Mouse (Mus musculus) mesoderm, embryonic 11.5 days (tissue): ENCODE results near the gene Trim26.
"Not testable (repeated sequence)": the region's sequence is repeated elsewhere in the genome, so short reads cannot be mapped to it uniquely, and the experiment has no call there.

Experiments
- DNase-seq: peaks from one replicate; pipeline ENCODE4 v3.0.0-alpha.2; 2012; ENCODE audit warnings: low read depth, low spot score

The Trim26 gene

DNA sequence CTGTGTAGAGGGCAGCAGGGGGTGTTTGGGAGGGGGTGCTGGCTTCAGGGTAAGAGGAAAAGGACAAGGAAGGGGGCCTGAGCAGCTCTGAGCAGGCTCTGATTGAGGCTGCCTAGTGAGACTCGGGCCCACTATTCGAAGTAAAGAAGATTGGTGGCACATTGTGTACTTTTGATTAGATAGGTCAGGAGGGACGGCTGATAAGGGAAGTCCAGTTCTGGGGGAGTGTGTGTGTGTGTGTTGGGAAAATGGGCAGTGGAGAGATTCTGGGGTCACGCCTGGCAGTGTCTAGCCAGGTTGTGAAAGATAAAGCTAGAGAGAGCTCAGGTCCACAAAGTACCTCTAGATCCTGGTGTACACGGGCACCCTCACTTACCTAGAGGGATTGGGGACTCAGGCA, 14.7 kb downstream of the Trim26 start:
- no peak for DNase-seq

DNA sequence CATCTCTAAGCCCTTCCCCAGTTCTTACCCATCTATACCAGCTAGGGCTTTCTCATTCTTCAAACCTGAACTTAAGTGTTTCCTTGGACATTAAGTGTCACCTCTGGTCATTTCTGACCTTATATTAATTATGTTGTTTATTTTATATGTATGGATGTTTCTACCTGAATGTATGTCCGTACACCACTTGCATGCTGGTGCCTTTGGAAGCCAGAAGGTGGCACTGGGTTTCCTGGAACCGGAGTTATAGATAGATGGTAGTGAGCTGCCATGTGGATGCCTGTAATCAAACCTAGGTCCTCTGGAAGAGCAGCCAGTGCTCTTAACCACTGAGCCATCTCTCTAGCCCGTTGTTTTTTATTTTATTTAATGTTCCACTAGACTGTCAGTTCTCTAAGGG, 18.6 kb downstream of the Trim26 start:
- no peak for DNase-seq

DNA sequence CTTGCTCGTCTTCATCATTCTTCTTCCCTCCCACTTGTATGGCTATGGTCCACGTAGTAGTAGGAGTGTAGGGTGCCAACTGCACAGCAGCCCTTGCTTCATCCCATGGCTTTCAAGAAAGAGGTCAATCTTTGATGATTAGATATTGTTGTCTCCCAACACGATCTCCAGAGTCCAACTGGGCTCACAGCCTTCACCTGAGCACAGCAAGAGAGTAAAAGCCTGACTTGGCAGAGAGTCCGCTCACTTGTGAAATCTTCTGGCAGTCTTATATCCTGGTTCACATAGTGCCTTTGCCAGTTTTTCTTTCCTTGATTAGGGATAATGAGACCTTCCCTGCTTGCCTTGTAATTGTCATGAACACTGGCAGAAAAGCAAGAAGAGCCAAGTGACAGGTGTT, 19.3 kb downstream of the Trim26 start:
- no peak for DNase-seq

DNA sequence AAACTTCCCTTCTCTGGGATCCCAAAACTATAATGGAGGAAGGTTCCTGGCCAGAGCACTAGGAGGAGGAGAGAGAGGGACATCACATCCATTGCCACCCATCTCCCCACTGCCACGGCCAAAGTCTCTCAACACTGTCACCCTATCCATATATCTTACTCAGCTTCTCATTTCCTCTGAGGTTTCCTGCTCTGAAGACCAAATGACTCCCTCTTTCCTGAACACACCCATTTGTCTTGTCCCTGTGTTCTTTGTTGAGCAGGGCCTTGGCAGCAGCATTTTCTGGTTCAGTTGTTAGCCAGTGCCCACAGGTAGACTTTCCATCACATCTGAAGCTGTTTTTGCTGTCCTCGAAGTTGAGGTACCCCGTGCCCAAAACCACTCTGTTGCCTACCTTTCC, 21.2 kb downstream of the Trim26 start:
- DNase-seq = no peak

DNA sequence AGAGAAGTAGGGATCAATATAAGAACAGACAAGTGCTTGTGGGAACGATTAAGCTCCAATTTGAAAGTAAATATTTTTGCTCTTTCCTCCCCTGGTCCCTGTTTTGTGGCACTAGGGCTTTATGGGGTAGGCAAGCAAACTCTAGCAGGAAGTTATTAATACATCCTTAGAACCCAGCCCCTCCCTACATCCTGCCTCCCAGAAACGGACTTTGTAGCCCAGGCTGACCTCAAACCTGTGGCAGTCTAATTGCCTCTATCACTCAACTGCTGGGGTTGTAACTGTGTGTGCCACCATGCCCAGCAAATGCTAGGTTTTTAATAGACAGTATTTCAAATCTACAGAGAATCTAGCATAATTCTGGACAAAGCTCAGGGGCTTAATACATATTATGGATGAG, 24.7 kb downstream of the Trim26 start:
- DNase-seq = no peak

DNA sequence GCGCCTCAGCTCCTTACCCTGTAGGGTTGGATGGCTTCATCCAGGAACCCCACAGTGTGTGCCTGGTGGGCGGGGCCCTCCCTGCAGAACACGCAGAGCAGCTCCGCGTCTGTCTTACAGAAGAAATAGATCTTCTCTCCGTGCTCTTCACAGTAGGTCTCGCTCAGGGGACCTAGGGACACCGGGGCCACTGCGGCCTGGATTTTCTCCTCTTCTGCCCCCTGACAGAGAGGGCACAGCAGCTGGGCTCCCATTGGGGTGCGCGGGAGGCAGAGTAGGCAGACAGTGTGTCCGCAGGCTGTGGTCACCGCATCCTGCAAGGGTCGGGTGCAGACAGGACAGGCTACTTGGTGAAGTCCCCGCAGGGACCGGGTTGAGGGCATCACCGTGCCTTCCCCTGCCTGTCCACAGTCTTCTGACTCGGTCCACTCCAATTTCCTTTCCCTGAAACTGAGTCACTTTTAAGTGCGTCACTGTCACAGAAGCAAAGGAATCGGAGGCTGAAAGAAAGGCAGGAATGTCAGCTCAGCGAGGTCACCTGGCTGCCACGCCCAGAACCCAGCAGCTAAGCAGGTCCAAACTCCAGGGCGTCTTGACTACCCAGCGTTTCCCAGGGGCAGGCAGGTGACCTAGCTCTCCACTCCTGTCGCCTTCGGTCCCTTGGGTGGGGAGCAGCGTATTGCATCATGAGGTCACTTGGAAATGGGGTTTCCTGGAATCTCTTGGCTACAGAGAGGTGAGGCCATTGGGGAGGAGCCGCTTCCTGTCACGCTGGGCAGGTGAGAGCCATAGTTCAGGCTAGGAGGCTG, 30.0 kb downstream of the Trim26 start, which contains the start of gene Trim15:
Trim15 (minus strand) TSS at position 492 of the 809 bp plus-strand sequence.
- peak; percentile 12 for DNase-seq

DNA sequence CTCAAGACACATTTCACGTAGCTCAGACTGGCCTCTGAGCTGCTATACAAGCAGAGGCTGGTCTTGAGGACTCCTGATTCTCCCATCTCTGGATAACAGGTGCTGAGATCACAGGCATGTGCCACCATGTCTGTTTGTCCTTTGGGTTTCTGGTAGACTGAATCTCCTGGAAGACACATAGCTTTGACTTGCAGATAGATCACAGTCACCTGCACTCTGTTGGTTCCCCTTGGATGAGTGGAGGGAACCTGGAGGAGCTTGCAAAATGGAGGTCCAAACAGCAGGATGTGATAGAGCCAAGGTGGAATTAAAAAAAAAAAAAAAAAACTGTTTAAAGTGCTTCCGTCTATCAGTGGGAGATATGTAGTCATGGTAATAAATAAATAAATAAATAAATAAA, 31.9 kb downstream of the Trim26 start:
- DNase-seq = no peak

DNA sequence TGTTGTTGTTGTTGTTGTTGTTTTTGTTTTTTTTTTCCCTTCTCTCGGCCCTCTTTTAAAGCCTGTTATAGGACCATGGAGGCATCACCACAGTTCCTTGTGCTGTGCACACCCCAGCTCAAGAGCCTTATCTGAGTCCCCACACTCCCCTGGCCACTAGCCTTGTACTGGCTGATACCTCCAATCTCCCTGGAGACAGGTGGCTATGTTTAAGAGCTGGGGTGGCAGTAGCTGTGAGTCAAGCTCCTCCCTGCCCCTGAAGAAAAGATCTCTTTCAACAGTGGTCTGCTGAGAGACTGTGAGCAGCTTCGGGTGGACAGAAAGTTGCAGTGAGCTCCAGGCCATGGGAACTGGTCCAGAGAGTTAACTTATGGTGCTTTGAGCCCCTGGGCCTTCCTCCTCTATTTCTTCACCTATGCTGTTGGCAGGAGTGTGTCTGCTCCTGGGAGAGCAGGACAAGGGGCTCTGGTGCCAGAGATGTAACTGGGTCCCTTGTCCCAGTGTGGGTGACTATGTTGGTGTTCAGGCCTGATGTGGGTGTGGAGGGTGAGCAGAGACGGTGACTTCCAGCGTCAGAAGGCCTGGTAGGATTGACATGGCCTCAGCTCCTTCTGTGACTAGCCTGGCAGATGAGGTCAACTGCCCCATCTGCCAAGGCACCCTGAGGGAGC, 32.5 kb downstream of the Trim26 start, which contains the start of gene Trim10:
Trim10 (plus strand) TSS at position 291 of the 671 bp plus-strand sequence.
- no peak for DNase-seq

DNA sequence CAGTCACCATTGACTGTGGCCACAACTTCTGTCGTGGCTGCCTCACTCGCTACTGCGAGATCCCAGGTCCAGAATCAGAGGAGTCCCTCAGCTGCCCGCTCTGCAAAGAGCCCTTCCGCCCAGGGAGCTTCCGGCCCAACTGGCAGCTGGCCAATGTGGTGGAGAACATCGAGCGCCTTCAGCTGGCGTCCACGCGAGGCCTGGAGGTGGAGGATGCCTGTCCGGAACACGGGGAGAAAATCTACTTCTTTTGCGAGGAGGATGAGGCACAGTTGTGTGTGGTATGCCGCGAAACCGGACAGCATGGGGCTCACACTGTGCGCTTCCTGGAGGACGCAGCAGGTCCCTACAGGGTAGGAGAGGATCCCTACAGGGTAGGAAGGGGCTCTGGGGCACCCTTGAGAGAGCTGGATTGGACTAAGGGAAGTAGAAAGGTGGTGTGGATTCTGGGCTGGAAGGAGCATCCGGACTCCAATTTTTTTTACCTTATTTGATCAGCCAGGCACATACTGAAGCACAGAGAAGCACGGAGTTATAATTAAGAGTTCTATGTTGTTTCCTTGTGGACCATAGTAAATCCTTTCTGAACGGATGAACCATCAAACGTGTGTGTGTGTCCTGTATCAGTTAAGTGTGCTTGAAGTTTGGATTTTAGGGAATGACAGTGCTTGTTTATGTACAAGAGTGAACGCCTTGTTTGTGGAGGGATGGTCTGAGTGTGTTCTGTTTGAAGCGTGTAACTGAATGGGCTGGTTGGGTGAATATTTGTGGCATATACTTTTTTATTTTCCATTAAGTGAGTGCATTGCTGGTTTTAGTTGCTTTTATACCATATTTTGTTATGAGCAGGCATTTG, 33.2 kb downstream of the Trim26 start:
- DNase-seq = no peak

DNA sequence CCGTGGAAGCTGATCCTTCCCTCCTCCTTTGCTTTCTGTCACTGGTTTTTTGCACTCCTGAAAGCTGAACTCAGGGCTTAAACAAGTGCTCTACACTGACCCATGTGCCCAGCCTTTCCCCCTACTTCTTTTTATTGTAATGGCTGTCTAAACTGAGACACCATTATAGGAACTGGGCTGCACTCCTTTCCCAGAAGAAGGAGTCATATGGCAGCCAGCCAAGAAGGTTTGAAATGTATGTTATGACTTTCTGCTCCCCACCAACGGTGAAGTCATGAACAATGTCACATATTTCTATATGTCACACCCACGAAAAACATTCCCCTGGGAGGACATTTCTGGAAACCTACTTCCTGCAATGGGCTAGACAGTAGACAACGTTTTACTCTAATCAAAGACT, 37.7 kb downstream of the Trim26 start:
- DNase-seq = no peak

DNA sequence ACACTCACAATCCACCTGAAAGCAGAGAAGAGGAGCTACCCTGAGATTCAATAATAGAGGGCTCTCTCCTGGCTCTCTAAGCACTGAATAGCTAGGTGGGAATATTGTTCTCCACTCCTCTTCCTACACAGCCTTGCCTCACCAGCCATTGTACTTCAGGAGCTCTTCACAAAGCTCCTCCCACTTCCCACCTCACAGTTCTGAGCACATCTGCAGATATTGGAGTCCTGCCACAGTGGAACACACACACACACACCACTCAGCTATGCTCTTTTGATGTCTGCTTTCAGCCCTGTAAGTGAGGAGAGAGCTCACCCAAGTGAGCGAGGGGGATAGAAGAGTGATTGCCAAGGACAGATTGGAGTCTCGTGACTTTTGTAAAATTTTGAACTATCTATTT, 46.4 kb downstream of the Trim26 start:
- DNase-seq = no peak

DNA sequence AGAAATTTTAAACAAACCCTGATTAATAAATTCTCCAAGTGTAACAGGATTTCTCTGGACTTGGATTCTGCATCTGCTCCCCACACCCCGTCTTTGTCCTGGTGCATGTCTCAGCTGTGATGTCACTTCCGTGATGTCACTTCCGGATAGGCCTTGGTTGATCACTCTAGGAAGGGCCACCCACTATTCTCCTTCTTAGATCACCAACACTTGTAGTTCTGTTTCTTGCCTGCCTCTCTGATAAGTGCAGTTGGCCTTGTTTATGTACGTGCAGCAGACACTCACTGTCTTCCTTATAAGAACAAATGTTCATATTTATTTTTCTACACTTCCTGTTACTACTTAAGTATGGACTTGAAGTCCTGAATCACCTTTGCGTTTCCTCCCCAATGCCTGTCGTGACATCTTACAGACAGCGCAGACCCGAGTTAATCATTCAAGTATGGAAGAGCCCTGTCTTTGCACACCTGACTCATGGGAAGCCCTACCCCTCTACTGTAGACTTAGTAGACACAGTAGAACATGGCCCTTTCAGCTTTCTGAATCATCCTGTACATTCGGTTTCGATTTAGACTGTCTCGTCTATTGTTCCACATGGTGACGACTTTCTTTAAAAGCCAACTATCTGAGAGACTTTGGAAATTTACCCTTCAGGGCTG, 48.3 kb downstream of the Trim26 start:
- no peak for DNase-seq

DNA sequence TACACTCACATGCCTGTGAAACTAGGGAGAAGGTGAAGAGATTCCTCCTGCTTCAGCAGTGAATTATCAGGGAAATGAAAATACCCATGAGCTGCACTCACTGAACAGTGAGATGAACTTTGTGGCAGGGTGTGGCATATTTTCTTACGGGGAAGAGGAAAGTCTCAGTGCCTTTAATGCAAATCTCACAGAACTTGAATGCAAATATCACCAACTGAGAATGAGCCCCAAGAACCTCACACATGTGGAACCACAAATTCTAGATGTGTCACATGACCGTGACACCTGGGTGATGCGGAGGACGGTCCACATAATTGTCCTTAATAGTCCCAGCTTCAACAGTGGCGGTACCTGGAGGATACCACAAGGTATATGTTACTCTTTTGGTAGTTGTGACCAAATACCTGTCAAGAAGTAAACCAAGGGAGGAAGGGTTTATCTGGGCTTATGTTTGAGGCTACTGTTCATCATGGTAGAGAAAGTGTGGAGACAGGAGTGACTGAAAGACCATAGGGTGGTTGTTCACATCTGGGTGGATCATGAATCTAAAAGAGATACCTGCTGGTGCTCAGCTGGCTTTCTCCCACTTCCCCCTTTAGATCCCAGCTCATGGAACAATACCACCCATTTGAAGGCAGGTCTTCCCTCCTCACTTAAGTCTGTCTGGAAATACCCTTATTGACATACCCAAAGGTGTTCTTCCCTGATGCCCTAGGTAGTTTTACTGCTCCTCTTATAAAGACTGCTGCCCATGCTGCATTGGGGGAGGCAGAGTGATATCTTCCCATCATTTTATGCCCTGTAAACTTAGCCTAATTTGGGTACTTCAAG, 53.4 kb downstream of the Trim26 start, which contains the start of gene Trim40:
Trim40 (minus strand) TSS at position 51 of the 831 bp plus-strand sequence.
- no peak for DNase-seq

DNA sequence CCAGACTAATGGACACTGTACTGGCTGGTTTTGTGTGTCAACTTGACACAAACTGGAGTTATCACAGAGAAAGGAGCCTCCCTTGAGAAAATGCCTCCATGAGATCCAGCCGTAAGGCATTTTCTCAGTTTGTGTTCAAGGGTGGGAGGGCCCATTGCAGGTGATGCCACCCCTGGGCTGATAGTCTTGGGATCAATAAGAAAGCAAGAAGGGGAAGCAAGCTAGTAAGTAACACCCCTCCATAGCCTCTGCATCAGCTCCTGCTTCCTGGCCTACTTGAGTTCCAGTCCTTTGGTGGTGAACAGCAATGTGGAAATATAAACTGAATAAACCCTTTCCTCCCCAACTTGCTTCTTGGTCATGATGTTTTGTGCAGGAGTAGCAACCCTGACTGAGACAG, 54.6 kb downstream of the Trim26 start:
- not testable (repeated sequence) for DNase-seq

DNA sequence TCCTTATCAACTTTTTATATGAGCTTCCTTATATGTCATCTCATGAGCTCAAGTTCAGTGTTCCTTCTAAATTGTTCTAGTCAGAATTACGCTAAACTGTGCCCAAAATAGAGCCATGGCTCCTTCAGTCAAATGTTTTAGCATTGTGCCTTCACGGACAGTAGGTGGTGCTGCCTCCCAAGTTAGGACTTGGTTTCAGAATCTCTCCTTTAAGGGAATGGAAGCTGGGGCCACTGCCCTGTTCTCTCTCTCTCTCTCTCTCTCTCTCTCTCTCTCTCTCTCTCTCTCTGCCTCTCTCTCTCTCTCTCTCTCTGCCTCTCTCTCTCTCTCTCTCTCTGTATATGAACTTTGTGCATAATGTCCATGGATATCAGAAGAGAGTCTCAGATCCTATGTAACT, 55.4 kb downstream of the Trim26 start:
- peak; percentile 47 for DNase-seq

DNA sequence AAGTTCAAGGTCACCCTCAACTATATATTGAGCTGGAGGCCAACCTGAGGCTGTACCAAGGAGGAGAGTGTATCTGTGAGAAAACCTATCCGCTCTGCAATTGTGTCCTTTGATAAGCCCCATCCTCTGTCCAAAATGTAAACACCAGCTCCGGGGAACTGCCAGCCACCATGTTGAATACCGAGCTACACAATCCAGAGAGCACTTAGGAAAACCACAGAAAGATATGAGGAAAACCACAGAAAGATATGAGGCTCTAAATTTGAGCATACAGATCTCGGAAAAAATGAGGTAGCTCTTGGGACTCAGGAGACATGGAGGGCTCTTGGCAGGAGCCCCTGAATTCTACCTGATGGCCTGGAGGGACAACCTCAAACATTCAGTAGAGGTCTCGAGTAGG, 56.5 kb downstream of the Trim26 start:
- no peak for DNase-seq

DNA sequence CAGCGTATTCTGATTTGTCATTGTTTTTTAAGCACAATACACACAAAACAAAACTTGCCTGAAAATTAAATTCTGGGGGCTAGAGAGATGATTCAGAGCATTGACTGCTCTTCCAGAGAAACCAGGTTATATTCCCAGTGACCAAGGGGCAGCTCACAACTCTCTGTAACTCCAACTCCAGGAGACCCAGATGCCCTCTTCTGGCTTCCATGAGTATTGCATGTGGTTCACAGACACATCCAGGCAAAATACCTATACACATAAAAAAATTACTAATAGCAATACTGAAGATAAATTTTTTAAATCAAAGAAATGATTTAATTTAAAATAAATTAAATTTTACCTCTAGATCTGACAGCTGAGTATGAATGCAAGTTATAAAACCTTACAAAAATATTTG, 59.6 kb downstream of the Trim26 start:
- peak; percentile 56 for DNase-seq

DNA sequence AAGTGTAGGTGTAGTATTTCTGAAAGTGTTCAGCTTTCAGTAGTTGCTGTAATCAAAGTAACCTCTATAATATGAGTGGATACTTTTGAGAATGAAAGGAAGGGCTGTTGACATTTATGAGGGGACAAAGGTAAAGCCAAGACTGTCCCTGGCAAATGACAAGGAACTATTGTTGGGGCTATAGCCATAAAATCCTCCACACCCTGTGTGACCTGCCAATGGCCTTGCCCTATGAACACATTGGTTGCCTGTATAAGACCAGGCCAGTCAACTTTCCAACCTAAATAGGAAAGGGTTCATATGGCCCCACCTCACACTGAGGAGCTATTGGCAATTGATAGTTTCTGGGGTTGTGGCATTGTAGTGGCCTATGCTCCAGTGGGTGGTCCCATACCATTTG, 60.1 kb downstream of the Trim26 start:
- no peak for DNase-seq

DNA sequence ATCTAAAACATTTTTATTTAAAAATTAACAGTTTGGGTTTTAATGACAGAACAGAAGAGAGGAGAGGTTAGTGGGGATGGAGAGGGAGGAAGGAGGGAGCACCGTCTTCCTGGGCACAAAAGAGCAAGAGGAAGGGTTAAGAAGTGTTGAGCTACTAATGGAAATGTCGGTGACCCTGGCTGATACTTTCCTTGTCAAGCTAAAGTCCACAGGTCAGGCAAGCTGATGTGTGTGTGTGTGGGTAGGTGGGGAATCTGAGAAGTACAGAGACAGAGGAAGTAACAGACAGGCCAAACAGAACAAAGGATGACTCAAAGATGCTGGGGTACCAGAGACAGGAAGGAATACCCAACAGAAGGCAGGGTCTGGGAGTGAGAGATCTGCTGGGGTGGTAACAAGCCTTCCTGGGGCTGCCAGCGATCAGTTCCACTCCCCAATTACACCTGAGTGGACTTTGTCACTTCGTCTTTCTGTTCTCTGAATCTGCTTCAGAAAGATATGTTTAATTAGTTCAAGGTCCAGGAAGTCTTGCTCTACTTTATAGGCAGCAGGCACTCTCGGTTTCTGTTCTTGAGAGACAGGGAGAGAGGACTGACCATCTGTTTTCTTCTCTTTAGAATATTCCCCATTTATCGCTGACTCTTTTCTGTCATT, 60.7 kb downstream of the Trim26 start, which contains the start of gene Trim31:
Trim31 (plus strand) TSS at position 567 of the 654 bp plus-strand sequence.
- DNase-seq = no peak

DNA sequence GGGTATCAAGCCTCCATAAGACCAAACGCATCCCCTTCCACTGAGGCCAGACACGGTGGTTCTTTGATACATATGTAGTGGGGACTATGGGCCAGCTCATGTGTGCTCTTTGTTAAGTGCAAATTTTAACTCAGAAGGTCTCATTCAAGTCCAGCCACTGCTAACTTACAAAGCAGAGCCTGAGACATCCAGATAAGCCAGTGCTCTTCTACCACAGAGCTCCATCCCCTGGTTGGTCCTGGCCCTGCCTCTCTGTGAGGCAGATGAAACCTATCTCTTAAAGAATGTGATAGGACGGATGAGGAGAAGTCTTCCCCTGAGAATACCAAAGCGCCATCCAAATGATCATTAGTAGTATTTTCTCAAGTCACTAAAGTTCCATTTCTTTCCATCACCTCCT, 62.4 kb downstream of the Trim26 start:
- DNase-seq = no peak
